Mouse (Mus musculus): ENCODE results near the gene 2210017I01Rik. TPM values are rescaled to one million over a fixed set of nuclear protein-coding genes. Genes with fewer than 3 reads are reported as not detected.

2210017I01Rik gene
- not detected in 2 replicates for total RNA-seq (2014; fragmentation: Nextera tagmentation)
- total RNA-seq (2017) = not detected in 2 replicates

DNA sequence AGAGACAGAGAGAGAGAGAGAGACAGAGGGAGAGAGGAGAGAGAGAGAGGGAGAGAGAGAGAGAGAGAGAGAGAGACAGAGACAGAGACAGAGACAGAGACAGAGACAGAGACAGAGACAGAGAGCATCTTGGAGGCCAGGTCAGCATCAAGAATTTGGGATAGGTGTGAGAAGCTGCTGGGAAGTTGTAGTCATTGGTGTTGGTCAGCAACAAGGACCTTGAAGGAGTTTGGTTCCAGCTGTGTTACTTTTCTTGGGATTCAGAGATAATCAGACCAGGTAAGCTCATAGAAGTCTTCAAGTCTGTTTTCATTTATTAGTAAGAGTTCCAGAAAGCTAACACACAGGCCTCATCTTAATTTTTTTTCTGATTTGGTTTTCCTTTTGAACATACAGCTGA lies at the start of gene 2210017I01Rik:
TSS of gene 2210017I01Rik (minus strand) at position 101 of the 400 bp plus-strand sequence.
- ATAC-seq (replicated peaks; ENCODE audit: low FRiP score, low TSS enrichment, poor library complexity, severe bottlenecking) = no peak

- no peak for ATAC-seq (replicated peaks; ENCODE audit: low FRiP score, low TSS enrichment, poor library complexity, severe bottlenecking)
Measured at GRCm38 (mm10) chr3:92656826-92657225, 49.5 kb upstream of the 2210017I01Rik start, which contains the start of gene Lce1b. Gene Lce1b (minus strand): TSS chr3:92656926.

DNA sequence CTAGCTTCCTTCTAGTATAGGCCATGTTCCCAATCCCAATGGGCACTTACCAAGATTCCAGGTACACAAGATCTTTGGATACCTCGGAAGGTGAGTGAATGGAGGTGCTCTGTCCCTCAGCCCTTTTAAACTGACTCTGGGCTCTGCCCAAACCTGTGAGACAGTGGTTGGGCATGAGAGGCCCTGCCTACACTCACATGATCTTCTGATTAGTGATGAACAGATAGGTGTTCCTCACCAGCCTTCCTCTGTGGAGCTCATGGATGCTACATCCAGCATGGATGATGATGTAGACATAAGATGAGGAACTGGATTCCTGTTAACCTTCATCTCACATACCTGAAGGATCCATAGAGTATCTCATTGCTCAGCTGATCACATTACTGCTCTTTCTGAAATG lies 40.9 kb upstream of the 2210017I01Rik start, which contains the start of gene Lce1a1:
TSS of gene Lce1a1 (minus strand) at position 101 of the 400 bp plus-strand sequence.
- ATAC-seq (replicated peaks; ENCODE audit: low FRiP score, low TSS enrichment, poor library complexity, severe bottlenecking) = no peak

GRCm38 (mm10) chr3:92639854-92640253 lies 32.6 kb upstream of the 2210017I01Rik start:
- ATAC-seq (replicated peaks; ENCODE audit: low FRiP score, low TSS enrichment, poor library complexity, severe bottlenecking) = no peak

DNA sequence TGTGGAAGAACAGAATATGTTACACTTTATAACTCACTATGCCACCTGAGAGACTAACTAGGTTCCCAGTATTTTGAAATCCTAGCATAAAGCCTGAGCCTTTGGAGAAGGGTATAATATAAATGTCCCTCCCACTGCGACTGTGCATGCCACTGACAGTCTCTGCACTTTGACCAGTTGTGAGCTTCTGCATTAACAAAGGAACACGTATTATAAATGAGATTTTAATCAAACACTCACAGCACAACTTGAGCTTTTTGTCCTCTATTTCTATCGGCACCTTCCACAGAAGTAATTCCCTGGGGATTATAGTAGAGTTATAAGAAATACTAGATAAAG lies 31.3 kb upstream of the 2210017I01Rik start:
- ATAC-seq (replicated peaks; ENCODE audit: low FRiP score, low TSS enrichment, poor library complexity, severe bottlenecking) = no peak

DNA sequence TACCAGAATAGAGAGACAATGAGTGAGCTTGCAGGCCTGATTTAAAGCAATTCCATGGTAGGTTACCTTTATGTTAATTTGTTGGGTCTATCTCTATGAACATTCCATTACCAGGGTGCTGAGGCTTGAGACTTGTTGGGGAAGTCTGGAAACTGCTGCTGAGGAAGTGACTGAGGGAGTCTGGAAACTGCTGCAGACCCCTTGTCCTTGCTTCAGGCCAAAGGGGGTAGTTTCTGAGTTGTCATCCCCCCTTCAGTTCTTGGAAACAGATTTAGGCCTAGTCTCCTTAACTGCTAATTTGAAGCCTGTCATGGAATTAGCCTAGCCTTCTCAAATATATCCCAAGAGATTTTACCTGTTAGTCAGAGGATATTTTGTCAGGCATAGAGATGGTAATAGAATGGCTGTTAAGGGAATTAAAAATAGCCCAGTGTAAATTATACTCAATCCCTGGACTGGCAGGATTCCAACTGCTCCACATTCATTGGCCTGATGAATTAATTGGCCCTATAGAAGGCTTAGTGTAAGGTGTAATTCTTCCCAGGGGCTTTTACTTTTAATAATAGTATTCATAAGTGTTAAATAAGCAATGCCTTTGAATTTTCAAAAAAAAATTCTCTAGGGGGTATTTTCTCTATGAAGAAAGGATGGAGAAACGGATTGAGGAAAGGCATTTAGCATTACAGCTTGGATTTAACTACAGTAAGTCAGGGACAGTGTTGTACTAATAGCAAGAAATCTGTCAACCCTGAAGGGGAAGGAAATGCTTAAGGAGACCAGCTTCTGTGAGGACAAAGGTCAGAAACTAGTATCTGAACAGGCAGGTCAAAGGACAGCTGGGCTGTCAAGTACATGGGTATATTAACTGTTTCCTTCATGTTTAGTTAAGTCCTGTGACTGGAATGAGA lies 30.7 kb upstream of the 2210017I01Rik start:
- ATAC-seq (replicated peaks; ENCODE audit: low FRiP score, low TSS enrichment, poor library complexity, severe bottlenecking) = no peak

- ATAC-seq (replicated peaks; ENCODE audit: low FRiP score, low TSS enrichment, poor library complexity, severe bottlenecking) = no peak
Measured at GRCm38 (mm10) chr3:92621560-92621959, 14.3 kb upstream of the 2210017I01Rik start, which contains the start of gene Lce6a. Gene Lce6a (minus strand): TSS chr3:92621660.

DNA sequence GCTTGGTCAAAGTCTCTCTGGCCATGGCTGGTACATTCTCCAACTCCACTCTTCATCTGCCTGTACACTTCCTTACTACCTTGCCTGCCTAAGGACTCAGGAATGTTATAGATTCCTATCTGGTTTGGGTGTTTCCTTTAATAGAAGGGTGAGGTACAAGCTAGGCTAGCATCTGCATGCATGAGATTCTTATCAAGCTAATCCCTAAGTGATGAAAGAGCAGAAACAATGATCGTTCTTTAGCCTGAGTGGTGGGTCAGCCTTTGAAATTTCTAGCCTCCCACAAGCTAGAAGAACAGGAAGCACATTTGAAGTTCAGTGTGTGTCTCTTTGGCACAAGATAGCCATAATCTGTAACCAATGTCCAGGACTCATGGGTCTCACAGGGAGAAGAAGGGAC lies 2.5 kb upstream of the 2210017I01Rik start:
- no peak for ATAC-seq (replicated peaks; ENCODE audit: low FRiP score, low TSS enrichment, poor library complexity, severe bottlenecking)

GRCm38 (mm10) chr3:92602169-92602568 lies 5.1 kb downstream of the 2210017I01Rik start:
- peak; percentile 59; the same call in 1 of the 2 replicates for ATAC-seq (replicated peaks; ENCODE audit: low FRiP score, low TSS enrichment, poor library complexity, severe bottlenecking)

GRCm38 (mm10) chr3:92600456-92600855 lies 6.8 kb downstream of the 2210017I01Rik start:
- ATAC-seq (replicated peaks; ENCODE audit: low FRiP score, low TSS enrichment, poor library complexity, severe bottlenecking) = no peak

- ATAC-seq (replicated peaks; ENCODE audit: low FRiP score, low TSS enrichment, poor library complexity, severe bottlenecking) = no peak
Measured at GRCm38 (mm10) chr3:92599973-92600372, 7.3 kb downstream of the 2210017I01Rik start.

DNA sequence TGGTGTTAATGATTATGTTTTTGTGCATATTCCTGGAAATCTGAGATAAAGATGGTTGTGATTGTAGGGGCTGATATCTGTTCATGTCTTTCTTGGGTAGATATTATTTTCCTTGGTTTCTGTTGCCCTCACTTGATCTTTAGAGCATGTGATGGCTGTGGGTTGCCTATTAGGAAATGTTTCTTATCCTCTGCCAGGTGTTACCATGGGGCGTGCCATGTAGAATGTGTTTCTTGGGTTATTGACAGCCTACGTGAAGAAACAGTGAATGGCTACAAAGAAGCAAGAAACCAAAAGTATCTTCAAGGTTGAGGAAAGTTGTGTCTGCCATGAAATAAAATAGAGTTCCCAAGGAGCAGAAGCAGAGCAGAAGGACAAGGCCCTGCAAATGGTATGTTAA lies 8.9 kb downstream of the 2210017I01Rik start:
- ATAC-seq (replicated peaks; ENCODE audit: low FRiP score, low TSS enrichment, poor library complexity, severe bottlenecking) = no peak

DNA sequence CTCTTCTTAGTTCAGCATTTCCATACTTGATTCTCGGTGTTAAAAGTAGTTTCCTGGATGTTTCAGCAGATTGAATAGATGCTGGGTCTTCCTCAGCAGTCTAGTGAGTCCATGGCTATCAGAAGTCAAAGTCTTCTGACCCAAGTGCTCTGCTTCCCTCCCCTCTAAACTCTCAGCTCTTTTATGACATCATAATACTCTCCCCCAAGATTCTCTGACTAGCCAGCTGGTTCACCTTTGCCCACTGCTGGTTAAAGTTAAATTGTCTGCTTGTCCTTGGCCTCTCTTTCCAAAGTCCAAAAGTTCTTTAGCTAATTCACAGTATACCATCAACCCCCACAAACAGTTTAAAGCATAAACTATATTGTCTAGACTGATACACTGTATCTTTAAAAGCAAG lies 18.4 kb downstream of the 2210017I01Rik start, which contains the start of gene Smcp:
TSS of gene Smcp (minus strand) at position 140 of the 400 bp plus-strand sequence.
- no peak for ATAC-seq (replicated peaks; ENCODE audit: low FRiP score, low TSS enrichment, poor library complexity, severe bottlenecking)

- ATAC-seq (replicated peaks; ENCODE audit: low FRiP score, low TSS enrichment, poor library complexity, severe bottlenecking) = no peak
Measured at GRCm38 (mm10) chr3:92587190-92587589, 20.1 kb downstream of the 2210017I01Rik start.

DNA sequence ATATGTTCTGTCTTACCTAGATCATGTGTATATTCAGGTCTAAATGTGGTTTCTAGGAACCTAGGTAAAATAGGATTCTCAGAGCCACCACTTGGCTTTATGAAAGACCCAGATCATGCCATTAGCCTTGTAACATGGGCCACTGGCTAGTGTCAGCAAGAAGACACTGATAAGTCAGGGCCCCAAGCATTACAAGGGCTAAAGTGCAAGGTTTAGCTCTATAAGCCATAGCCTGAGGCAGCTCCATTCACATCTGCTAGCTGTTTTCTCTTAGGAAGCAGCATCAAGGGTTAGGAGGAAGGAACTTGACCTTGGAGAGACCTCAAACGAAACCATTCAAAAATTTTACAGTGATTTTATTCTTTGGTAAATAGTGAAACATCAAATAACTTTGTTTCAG lies 22.2 kb downstream of the 2210017I01Rik start:
- ATAC-seq (replicated peaks; ENCODE audit: low FRiP score, low TSS enrichment, poor library complexity, severe bottlenecking) = no peak

GRCm38 (mm10) chr3:92583164-92583826 lies 24.0 kb downstream of the 2210017I01Rik start:
- ATAC-seq (replicated peaks; ENCODE audit: low FRiP score, low TSS enrichment, poor library complexity, severe bottlenecking) = no peak

GRCm38 (mm10) chr3:92579508-92579907 lies 27.8 kb downstream of the 2210017I01Rik start:
- no peak for ATAC-seq (replicated peaks; ENCODE audit: low FRiP score, low TSS enrichment, poor library complexity, severe bottlenecking)

GRCm38 (mm10) chr3:92578652-92579413 lies 28.5 kb downstream of the 2210017I01Rik start:
- ATAC-seq (replicated peaks; ENCODE audit: low FRiP score, low TSS enrichment, poor library complexity, severe bottlenecking) = no peak

DNA sequence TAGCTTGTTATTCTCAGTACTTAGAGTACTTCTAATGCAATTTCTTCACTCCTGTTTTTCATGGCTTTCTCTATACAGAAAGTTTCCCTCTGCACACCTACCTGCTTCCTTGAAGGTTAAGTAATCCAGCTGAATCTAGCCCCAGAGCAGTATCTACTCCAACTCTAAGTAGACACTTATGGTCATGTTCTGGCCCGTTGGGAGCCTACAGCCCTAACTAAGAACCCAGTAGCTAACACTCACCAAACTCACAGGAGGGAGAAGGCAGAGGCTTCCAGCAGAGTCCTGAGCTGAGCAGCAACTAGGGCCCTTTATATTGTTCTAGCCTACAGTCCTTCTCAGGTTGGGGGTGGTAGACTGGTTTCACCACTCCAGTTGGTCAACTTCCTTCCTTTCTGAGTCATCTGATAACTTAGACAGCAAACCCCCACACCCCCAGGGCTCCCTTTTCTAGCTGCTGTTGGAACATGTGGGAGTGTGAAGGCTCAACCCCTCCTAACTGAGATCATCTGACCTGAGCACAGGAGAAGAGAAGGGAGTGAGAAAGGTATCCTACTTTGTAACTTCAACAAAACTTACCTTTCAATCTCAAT lies 33.7 kb downstream of the 2210017I01Rik start, which contains the start of gene Ivl:
TSS of gene Ivl (minus strand) at position 287 of the 593 bp plus-strand sequence.
- ATAC-seq (replicated peaks; ENCODE audit: low FRiP score, low TSS enrichment, poor library complexity, severe bottlenecking) = no peak

Measured in megakaryocyte-erythroid progenitor cell, adult 5-6 weeks (primary cell).